Mouse (Mus musculus) megakaryocyte, adult 5-6 weeks (primary cell): ENCODE data around the gene Vmn1r223. TPM values are rescaled to one million over a fixed set of nuclear protein-coding genes. Genes with fewer than 3 reads are reported as not detected.

ENCODE experiments used
- total RNA-seq, 2 experiments: library from RNA; stranded (forward) in 1 of 2; stranded (reverse) in 1 of 2; fragments of 153-499, 151-499 nt in 1 of 2; fragments of 221-1000, 200-1000 nt in 1 of 2; gene quantifications; 2 replicates each; pipeline versions ENCODE4 v1.2.3 to v1.2.4; 2015 to 2017

Vmn1r223 gene
- total RNA-seq, 2 experiments from 2014 or later, result not detected

Other genes with a start within 250 kb of the Vmn1r223 start
- gene Vmn1r213, start 239.5 kb upstream of the Vmn1r223 start, total RNA-seq (2015), result not detected in 2 replicates
- not detected in 2 replicates for gene Vmn1r213, start 239.5 kb upstream of the Vmn1r223 start, total RNA-seq (2017)
- gene Vmn1r214, start 216.7 kb upstream of the Vmn1r223 start, total RNA-seq (2015), result not detected in 2 replicates
- gene Vmn1r214, start 216.7 kb upstream of the Vmn1r223 start, total RNA-seq (2017), result not detected in 2 replicates
- not detected in 2 replicates for gene Vmn1r215, start 179.1 kb upstream of the Vmn1r223 start, total RNA-seq (2015)
- gene Vmn1r215, start 179.1 kb upstream of the Vmn1r223 start, total RNA-seq (2017), result not detected in 2 replicates
- gene Vmn1r217, start 128.9 kb upstream of the Vmn1r223 start, total RNA-seq (2015), result not detected in 2 replicates
- not detected in 2 replicates for gene Vmn1r217, start 128.9 kb upstream of the Vmn1r223 start, total RNA-seq (2017)
- gene Vmn1r218, start 114.0 kb upstream of the Vmn1r223 start, total RNA-seq (2015), result not detected in 2 replicates
- not detected in 2 replicates for gene Vmn1r218, start 114.0 kb upstream of the Vmn1r223 start, total RNA-seq (2017)
- not detected in 2 replicates for gene Vmn1r219, start 87.8 kb upstream of the Vmn1r223 start, total RNA-seq (2015)
- gene Vmn1r219, start 87.8 kb upstream of the Vmn1r223 start, total RNA-seq (2017), result not detected in 2 replicates
- not detected in 2 replicates for gene Vmn1r220, start 59.2 kb upstream of the Vmn1r223 start, total RNA-seq (2015)
- gene Vmn1r220, start 59.2 kb upstream of the Vmn1r223 start, total RNA-seq (2017), result not detected in 2 replicates
- gene Vmn1r221, start 33.0 kb upstream of the Vmn1r223 start, total RNA-seq (2015), result not detected in 2 replicates
- gene Vmn1r221, start 33.0 kb upstream of the Vmn1r223 start, total RNA-seq (2017), result not detected in 2 replicates
- gene Vmn1r222, start 11.2 kb upstream of the Vmn1r223 start, total RNA-seq (2015), result not detected in 2 replicates
- not detected in 2 replicates for gene Vmn1r222, start 11.2 kb upstream of the Vmn1r223 start, total RNA-seq (2017)
- gene Zfp322a, start 122.1 kb downstream of the Vmn1r223 start, total RNA-seq (2015), result 18.8 and 20.3 TPM in 2 replicates
- gene Zfp322a, start 122.1 kb downstream of the Vmn1r223 start, total RNA-seq (2017), result 39.8 and 46.7 TPM in 2 replicates
- gene Abt1, start 176.7 kb downstream of the Vmn1r223 start, total RNA-seq (2015), result 5.1 and 5.2 TPM in 2 replicates
- 6.8 and 11.2 TPM in 2 replicates for gene Abt1, start 176.7 kb downstream of the Vmn1r223 start, total RNA-seq (2017)
- not detected in 2 replicates for gene Btn1a1, start 218.8 kb downstream of the Vmn1r223 start, total RNA-seq (2015)
- gene Btn1a1, start 218.8 kb downstream of the Vmn1r223 start, total RNA-seq (2017), result not detected in 2 replicates
- gene Btn2a2, start 241.7 kb downstream of the Vmn1r223 start, total RNA-seq (2015), result not detected in 2 replicates
- not detected in 2 replicates for gene Btn2a2, start 241.7 kb downstream of the Vmn1r223 start, total RNA-seq (2017)